Mouse (Mus musculus) ES-E14 (cell line): Measurements from ENCODE around the gene St6galnac4.

Experiments used
- CHD2 ChIP-seq: IDR thresholded peaks from 2 replicates; pipeline ENCODE4 v1.6.1; 2014; ENCODE audit warnings: mild to moderate bottlenecking, low read depth, low read length, inconsistent platforms
- HCFC1 ChIP-seq: IDR thresholded peaks from 2 replicates; pipeline ENCODE4 v1.6.1; 2012; ENCODE audit warnings: low read length, inconsistent platforms, borderline replicate concordance; ENCODE audit not compliant: insufficient read depth
- MAFK ChIP-seq: IDR thresholded peaks from 2 replicates; pipeline ENCODE4 v1.6.1; 2014; ENCODE audit warnings: mild to moderate bottlenecking, low read depth, low read length, inconsistent platforms; ENCODE audit not compliant: insufficient read depth
- ZC3H11A ChIP-seq: IDR thresholded peaks from 2 replicates; pipeline ENCODE4 v1.6.1; 2012; ENCODE audit warnings: low read depth, mild to moderate bottlenecking, inconsistent platforms, low read length, borderline replicate concordance
- ZNF384 ChIP-seq: IDR thresholded peaks from 2 replicates; pipeline ENCODE4 v1.6.1; 2012; ENCODE audit warnings: low read depth, low read length, inconsistent platforms

- TF ChIP-seq ZC3H11A (no peak), MAFK (no peak), CHD2 (no peak), ZNF384 (no peak), HCFC1 (no peak)
These were observed 59.6 kb downstream of the St6galnac4 start, which contains the start of gene Eng for GRCm38 (mm10) chr2:32646379-32647056.
